In the genomic region with DNA sequence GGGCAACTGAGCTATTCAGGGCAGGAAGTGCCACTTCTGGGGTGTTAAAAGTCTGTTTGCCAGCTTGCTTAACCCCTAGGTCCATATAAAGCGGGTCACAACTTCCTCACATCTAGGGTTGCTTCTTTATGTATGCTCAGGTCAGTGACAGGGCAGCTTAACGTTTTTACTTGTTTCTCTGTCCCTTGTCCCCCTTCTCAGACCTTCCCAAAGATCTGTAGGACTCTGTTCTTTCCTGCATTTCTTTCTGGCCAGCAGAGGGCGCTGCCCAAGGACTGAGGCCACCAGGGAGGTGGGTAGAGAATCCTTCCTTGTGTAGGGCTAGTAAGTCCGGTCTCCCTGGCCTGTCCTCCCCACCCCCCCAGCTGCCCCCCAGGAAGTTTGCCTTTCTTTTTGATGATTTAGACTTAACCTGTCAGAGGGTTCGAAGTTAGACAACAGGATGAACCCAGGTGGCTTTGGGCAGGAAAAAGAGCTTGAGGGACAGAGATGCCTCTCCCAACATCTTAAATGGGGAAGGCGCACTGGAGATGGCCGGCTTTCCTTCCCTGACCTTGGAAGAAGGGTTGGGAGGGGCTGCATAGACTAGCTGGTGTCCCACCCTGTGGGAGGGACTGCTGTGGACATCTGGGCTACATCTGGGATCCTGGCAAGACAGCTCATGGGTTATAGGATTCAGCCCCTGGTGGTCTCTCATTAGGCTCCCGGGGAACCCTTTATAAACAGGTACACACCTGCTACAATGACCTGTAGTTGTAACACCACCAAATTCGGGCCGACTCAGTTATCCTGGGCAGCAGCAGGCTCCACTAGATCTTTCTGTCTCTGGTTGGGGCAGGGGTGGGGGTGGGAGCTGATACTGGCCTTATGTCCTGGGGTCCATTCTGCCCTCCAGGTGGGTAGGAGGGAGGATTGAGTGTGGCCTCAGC, we compare ENCODE assay signal across 8 mouse cellular contexts. TPM values are rescaled to one million over a fixed set of nuclear protein-coding genes. Genes with fewer than 3 reads are reported as not detected.
DNase-seq lines count a peak whose midpoint lies in the region; ATAC-seq lines count a peak whose summit lies in the region.

No protein-coding gene starts in this region.

- H3K27ac ChIP-seq in hindbrain, embryonic 10.5 days, result peak overlapping the region; percentile 98

- no peaks in the 10 kb centered on the region for H3K36me3 ChIP-seq in hindbrain, embryonic 10.5 days

- H3K9me3 ChIP-seq in hindbrain, embryonic 10.5 days, result no peaks in the 10 kb centered on the region

- DNase-seq in Muller cell, postnatal 12 days (ENCODE audit: inconsistent ontology term), result peak; percentile 79
- DNase-seq in cerebellum, adult 8-10 months, result peak; percentile 89
- DNase-seq in hindbrain, embryonic 10.5 days (ENCODE audit: low spot score), result peak; percentile 93
- peak; percentile 69 to 93 for DNase-seq in layer of hippocampus, postnatal 25 days (ENCODE audit: extremely low spot score in 1 of 2, low spot score in 1 of 2)
- peak; percentile 80 to 86 for DNase-seq in lung, postnatal 4 days
- peak; percentile 90 for DNase-seq in retina, postnatal 1 day
- peak; percentile 89 for DNase-seq in thymus, postnatal 4 days

- WGBS in hindbrain, embryonic 10.5 days, result 9% methylated on average over 10 of the region's 10 CpGs

- H3K4me1 ChIP-seq in hindbrain, embryonic 10.5 days (replicated peaks), result peaks cover 59% of the 10 kb centered on the region

- peaks cover 38% of the 10 kb centered on the region for H3K27me3 ChIP-seq in hindbrain, embryonic 10.5 days (ENCODE audit: insufficient read depth, poor library complexity, severe bottlenecking)

- ATAC-seq in frontal cortex, adult (ENCODE audit: low TSS enrichment), result peak; percentile 55; the same call in 1 of the 2 replicates

- H3K4me3 ChIP-seq in hindbrain, embryonic 10.5 days, result peak overlapping the region; percentile 58

RNA-seq across cellular contexts. Expression of a gene that starts 2.0 kb away (rescaled TPM):
- 0.58 and 0.67 TPM in 2 replicates for polyA plus RNA-seq in hindbrain, embryonic 10.5 days (2016; fragmentation: Nextera tagmentation; extraction: Ambion mirVana)
- under 1 TPM in 1 of 2 experiments, not detected in 1; 0.59 TPM for total RNA-seq in layer of hippocampus, postnatal 25 days (2021)

RNA-seq across cellular contexts. Expression of a gene that starts 48.9 kb away (rescaled TPM):
- polyA plus RNA-seq in hindbrain, embryonic 10.5 days (2016; fragmentation: Nextera tagmentation; extraction: Ambion mirVana), result 60.5 and 83.5 TPM in 2 replicates
- 100 to 1,000 TPM; 176 to 191 TPM for total RNA-seq in layer of hippocampus, postnatal 25 days (2021)

RNA-seq across cellular contexts. Expression of a gene that starts 49.5 kb away (rescaled TPM):
- polyA plus RNA-seq in hindbrain, embryonic 10.5 days (2016; fragmentation: Nextera tagmentation; extraction: Ambion mirVana), result 146 and 150 TPM in 2 replicates
- total RNA-seq in layer of hippocampus, postnatal 25 days (2021), result 10 to 100 TPM; 40.0 to 40.9 TPM

Comparison
In these comparisons a context has a peak if more than half of its experiments do, and no peak if none do; other contexts are left out.
1. Peak in every context shown above with its lines: DNase-seq, ATAC-seq, H3K4me3 ChIP-seq and H3K27ac ChIP-seq.